11 mouse cellular contexts compared by ENCODE assay signal in genomic region chr1:93072279-93072865, GRCm38 (mm10). TPM values are rescaled to one million over a fixed set of nuclear protein-coding genes. Genes with fewer than 3 reads are reported as not detected.
DNase-seq lines count a peak whose midpoint lies in the region; ATAC-seq and TF ChIP-seq lines count a peak whose summit lies in the region.
"Had no signal": no experiment of that assay in that cellular context is flagged by ENCODE, and none has a peak within 500 bp of the region (broad histone marks: within the 10 kb centered on the region; RNA-seq: fewer than 3 reads in every experiment).

No protein-coding gene starts in this region.

- H3K27me3 ChIP-seq in heart, embryonic 12.5 days (replicated peaks): 0 out of 2 replicates have a peak, but pooled peaks cover 4% of the 10 kb centered on the region
- H3K27me3 ChIP-seq in midbrain, postnatal 0 days (ENCODE audit: insufficient read depth, low read length): no peaks in the 10 kb centered on the region
- H3K27me3 ChIP-seq in midbrain, embryonic 10.5 days (ENCODE audit: low read depth, poor library complexity, severe bottlenecking): no peaks in the 10 kb centered on the region
- no peaks in the 10 kb centered on the region for H3K27me3 ChIP-seq in forebrain, postnatal 0 days (ENCODE audit: insufficient read depth, low read length)
- H3K27me3 ChIP-seq in splenic B cell, adult 2 months (ENCODE audit: control insufficient read depth, insufficient read depth, low read length, poor library complexity, severe bottlenecking): no peaks in the 10 kb centered on the region
- H3K27me3 ChIP-seq: hindbrain, embryonic 15.5 days had no signal

- peak; percentile 46 for TF ChIP-seq CTCF in midbrain, postnatal 0 days (IDR thresholded peaks at IDR 0.05)
- peak; percentile 40; the same call in 1 of the 2 replicates for TF ChIP-seq CTCF in forebrain, postnatal 0 days (IDR thresholded peaks at IDR 0.05; ENCODE audit: low read depth)

- H3K4me1 ChIP-seq in heart, embryonic 12.5 days (replicated peaks): peaks cover 5% of the 10 kb centered on the region; the same call in 1 of the 2 replicates
- H3K4me1 ChIP-seq in midbrain, postnatal 0 days (ENCODE audit: insufficient read depth, low read length): no peaks in the 10 kb centered on the region
- H3K4me1 ChIP-seq in midbrain, embryonic 10.5 days: no peaks in the 10 kb centered on the region
- no peaks in the 10 kb centered on the region for H3K4me1 ChIP-seq in forebrain, postnatal 0 days (ENCODE audit: insufficient read depth)
- H3K4me1 ChIP-seq: hindbrain, embryonic 15.5 days had no signal

- no peaks in the 10 kb centered on the region for H3K36me3 ChIP-seq in heart, embryonic 12.5 days
- peaks cover 82% of the 10 kb centered on the region for H3K36me3 ChIP-seq in midbrain, postnatal 0 days (ENCODE audit: insufficient read depth, low read length)
- peaks cover 79% of the 10 kb centered on the region for H3K36me3 ChIP-seq in midbrain, embryonic 10.5 days
- H3K36me3 ChIP-seq in forebrain, postnatal 0 days (ENCODE audit: insufficient read depth): peaks cover 87% of the 10 kb centered on the region
- H3K36me3 ChIP-seq in splenic B cell, adult 2 months (ENCODE audit: control insufficient read depth, insufficient read depth, low read length, poor library complexity, severe bottlenecking): no peaks in the 10 kb centered on the region

- no peak for ATAC-seq in heart, embryonic 12.5 days (ENCODE audit: insufficient number of reproducible peaks, low FRiP score)
- no peak for ATAC-seq in midbrain, postnatal 0 days (ENCODE audit: low FRiP score)
- ATAC-seq in forebrain, postnatal 0 days: no peak

- H3K4me2 ChIP-seq in heart, embryonic 12.5 days: no peak overlapping the region
- H3K4me2 ChIP-seq in midbrain, postnatal 0 days (ENCODE audit: low read depth, low read length, poor library complexity, severe bottlenecking): no peak overlapping the region
- H3K4me2 ChIP-seq in forebrain, postnatal 0 days (ENCODE audit: low read depth): no peak overlapping the region
- H3K4me2 ChIP-seq: hindbrain, embryonic 15.5 days had no signal

- peak; percentile 10 for DNase-seq in heart, adult 8-10 months (ENCODE audit: low spot score)
- peak; percentile 51 for DNase-seq in midbrain, postnatal 0 days (ENCODE audit: low spot score)
- no peak for DNase-seq in midbrain, embryonic 10.5 days (ENCODE audit: low spot score)
- DNase-seq in forebrain, postnatal 0 days: peak; percentile 19
- peak; percentile 5 for DNase-seq in splenic B cell, adult 2 months (ENCODE audit: low read depth, low spot score)
- no peak for DNase-seq in right cerebral cortex, postnatal 14 days
- DNase-seq in left cerebral cortex, adult 9 months (ENCODE audit: low spot score in 2 of 2): no peak
- DNase-seq: cerebellum, adult 11-12 months had no signal

- H3K9ac ChIP-seq in heart, embryonic 12.5 days: no peak overlapping the region
- no peak overlapping the region for H3K9ac ChIP-seq in midbrain, postnatal 0 days (replicated peaks; ENCODE audit: low read length, poor library complexity, severe bottlenecking)
- no peak overlapping the region for H3K9ac ChIP-seq in forebrain, postnatal 0 days
- H3K9ac ChIP-seq: hindbrain, embryonic 15.5 days had no signal

- 58% methylated on average over 2 of the region's 2 CpGs for WGBS in heart, embryonic 12.5 days
- 74% methylated on average over 2 of the region's 2 CpGs for WGBS in midbrain, postnatal 0 days
- WGBS in midbrain, embryonic 10.5 days: 92% methylated on average over 2 of the region's 2 CpGs
- WGBS in forebrain, postnatal 0 days: 70% methylated on average over 2 of the region's 2 CpGs

- no peaks in the 10 kb centered on the region for H3K9me3 ChIP-seq in heart, embryonic 12.5 days (replicated peaks)
- H3K9me3 ChIP-seq in midbrain, postnatal 0 days (ENCODE audit: low read length): no peaks in the 10 kb centered on the region
- H3K9me3 ChIP-seq in midbrain, embryonic 10.5 days (replicated peaks): no peaks in the 10 kb centered on the region
- no peaks in the 10 kb centered on the region for H3K9me3 ChIP-seq in forebrain, postnatal 0 days (ENCODE audit: low read length)
- H3K9me3 ChIP-seq: hindbrain, embryonic 15.5 days had no signal

- no peak overlapping the region for H3K4me3 ChIP-seq in heart, embryonic 12.5 days
- no peak overlapping the region for H3K4me3 ChIP-seq in midbrain, postnatal 0 days (ENCODE audit: low read depth, low read length)
- no peak overlapping the region for H3K4me3 ChIP-seq in midbrain, embryonic 10.5 days
- H3K4me3 ChIP-seq in forebrain, postnatal 0 days (ENCODE audit: low read depth, low read length): no peak overlapping the region
- H3K4me3 ChIP-seq: hindbrain, embryonic 15.5 days; myocyte had no signal

- H3K27ac ChIP-seq in heart, embryonic 12.5 days (ENCODE audit: poor library complexity, severe bottlenecking): no peak overlapping the region
- H3K27ac ChIP-seq in midbrain, postnatal 0 days (ENCODE audit: low read depth, low read length): no peak overlapping the region
- no peak overlapping the region for H3K27ac ChIP-seq in midbrain, embryonic 10.5 days (replicated peaks)
- peak overlapping the region; percentile 1; the same call in 1 of the 2 replicates for H3K27ac ChIP-seq in forebrain, postnatal 0 days (ENCODE audit: low read depth, low read length)

RNA-seq across cellular contexts. Expression of gene Kif1a, which starts 29.4 kb away (rescaled TPM):
- total RNA-seq in heart, adult 8-10 months (2022): 1 to 10 TPM; 1.1 to 2.2 (median 1.3) TPM
- polyA plus RNA-seq in heart, embryonic 12.5 days (2016; fragmentation: Nextera tagmentation; extraction: Ambion mirVana): 7.4 and 7.7 TPM in 2 replicates
- 677 and 686 TPM in 2 replicates for total RNA-seq in midbrain, postnatal 0 days (2014; rRNA removed)
- polyA plus RNA-seq in midbrain, postnatal 0 days (2015; fragmentation: Nextera tagmentation; extraction: Ambion mirVana): 690 and 716 TPM in 2 replicates
- 39.3 and 63.0 TPM in 2 replicates for polyA plus RNA-seq in midbrain, embryonic 10.5 days (2016; fragmentation: Nextera tagmentation; extraction: Ambion mirVana)
- 409 and 465 TPM in 2 replicates for total RNA-seq in forebrain, postnatal 0 days (2014; rRNA removed)
- 381 and 564 TPM in 2 replicates for polyA plus RNA-seq in forebrain, postnatal 0 days (2015; fragmentation: Nextera tagmentation; extraction: Ambion mirVana)

Comparison
In these comparisons a context has a peak if more than half of its experiments do, and no peak if none do; other contexts are left out.
1. DNase-seq: peak in heart, adult 8-10 months (single experiment), midbrain, postnatal 0 days (single experiment), forebrain, postnatal 0 days (single experiment) and splenic B cell, adult 2 months (single experiment); none in midbrain, embryonic 10.5 days (single experiment), right cerebral cortex, postnatal 14 days (single experiment) and left cerebral cortex, adult 9 months (0 of 2).